Mouse (Mus musculus) stomach, postnatal 0 days (tissue): Measurements from ENCODE around the gene Lrguk. TPM values are rescaled to one million over a fixed set of nuclear protein-coding genes. Genes with fewer than 3 reads are reported as not detected.

ENCODE experiments used
- ATAC-seq: fragments of 200-750 bp; cut with Nextera tagmentation; 2 replicates; pipeline ENCODE4 v1.8.0; 2017; ENCODE audit not compliant: low FRiP score, low TSS enrichment
- DNase-seq: peaks from one replicate; pipeline ENCODE4 v3.0.0-alpha.2; 2016; ENCODE audit warnings: low spot score
- H3K27ac ChIP-seq: fragments of 300-500 bp; sonication (generic); replicated peaks from 2 replicates; pipeline ENCODE4 v1.5.1; 2014; ENCODE audit warnings: mild to moderate bottlenecking, control low read depth
- H3K27me3 ChIP-seq: fragments of 300-500 bp; sonication (generic); 2 replicates; pipeline ENCODE4 v1.6.1; 2014; ENCODE audit warnings: low read length; ENCODE audit not compliant: control insufficient read depth, insufficient read depth
- H3K36me3 ChIP-seq: fragments of 300-500 bp; sonication (generic); 2 replicates; pipeline ENCODE4 v1.6.1; 2014; ENCODE audit warnings: low read length, mixed read lengths; ENCODE audit not compliant: control insufficient read depth, insufficient read depth
- H3K4me1 ChIP-seq: fragments of 300-500 bp; sonication (generic); replicated peaks from 2 replicates; pipeline ENCODE4 v1.6.1; 2014; ENCODE audit warnings: antibody characterized with exemption; ENCODE audit not compliant: control insufficient read depth, insufficient read depth
- H3K4me2 ChIP-seq: fragments of 300-500 bp; sonication (generic); replicated peaks from 2 replicates; pipeline ENCODE4 v1.6.1; 2014; ENCODE audit warnings: low read depth, mild to moderate bottlenecking, control low read depth, moderate library complexity
- H3K4me3 ChIP-seq: fragments of 300-500 bp; sonication (generic); 2 replicates; pipeline ENCODE4 v1.5.1; 2014; ENCODE audit warnings: low read depth, low read length, control low read depth
- H3K9ac ChIP-seq: fragments of 300-500 bp; sonication (generic); 2 replicates; pipeline ENCODE4 v1.6.1; 2014; ENCODE audit warnings: mild to moderate bottlenecking, low read length, control low read depth, mixed read lengths
- H3K9me3 ChIP-seq: fragments of 300-500 bp; sonication (generic); 2 replicates; pipeline ENCODE4 v1.6.1; 2016; ENCODE audit warnings: low read length; ENCODE audit not compliant: control insufficient read depth
- CTCF ChIP-seq: IDR thresholded peaks from 2 replicates; pipeline ENCODE4 v1.5.1; 2016; ENCODE audit warnings: antibody characterized with exemption, low read depth, mild to moderate bottlenecking, moderate library complexity
- EP300 ChIP-seq: optimal IDR thresholded peaks from 2 replicates; pipeline ENCODE3; 2016; ENCODE audit warnings: antibody characterized with exemption
- WGBS: fragments of 180-500 bp; shearing (Covaris S2); extraction: QIAGEN DNeasy Blood & Tissue Kit; methylation state at CpG from one replicate; pipeline ENCODE4 v1.1.7; 2014; 5-methylcytosine and 5-hydroxymethylcytosine counted together
- polyA plus RNA-seq: library from polyadenylated mRNA; unstranded; fragments of >200 nt; fragmentation: Nextera tagmentation; extraction: Ambion mirVana; gene quantifications from 2 replicates; pipeline ENCODE4 v1.2.1, GENCODE M21; 2015

The Lrguk gene
- polyA plus RNA-seq, 1 experiment from 2014 or later: 0.21 TPM

- ATAC-seq: no peak
These were observed 5.6 kb downstream of the Lrguk start for GRCm38 (mm10) chr6:34034577-34035461.

GRCm38 (mm10) chr6:34040624-34041235 is 11.5 kb downstream of the Lrguk start:
- WGBS: 45% methylated on average over 12 of the region's 12 CpGs
- Histone ChIP-seq H3K4me1 (no peaks in the 10 kb centered on the region), H3K4me2 (no peak overlapping the region), H3K36me3 (no peaks in the 10 kb centered on the region), H3K27ac (no peak overlapping the region), H3K27me3 (no peaks in the 10 kb centered on the region), H3K9me3 (no peaks in the 10 kb centered on the region), H3K4me3 (no peak overlapping the region), H3K9ac (no peak overlapping the region)
- DNase-seq: peak; percentile 67
- ATAC-seq: peak; percentile 40; the same call in 1 of the 2 replicates
- peak; percentile 93 for TF ChIP-seq CTCF
- TF ChIP-seq EP300: no peak

More at GRCm38 (mm10) chr6:34034577-34035461, 5.6 kb downstream of the Lrguk start:
- H3K36me3 ChIP-seq: no peaks in the 10 kb centered on the region
- H3K27ac ChIP-seq: no peak overlapping the region
- DNase-seq: no peak
- H3K9me3 ChIP-seq: no peaks in the 10 kb centered on the region
- TF ChIP-seq CTCF (no peak), EP300 (no peak)
- WGBS: 42% methylated on average over 15 of the region's 15 CpGs
- H3K4me1 ChIP-seq: no peaks in the 10 kb centered on the region
- H3K27me3 ChIP-seq: no peaks in the 10 kb centered on the region
- H3K4me3 ChIP-seq: no peak overlapping the region
- H3K4me2 ChIP-seq: no peak overlapping the region
- no peak overlapping the region for H3K9ac ChIP-seq

- H3K27me3 ChIP-seq: no peaks in the 10 kb centered on the region
- no peak overlapping the region for H3K4me3 ChIP-seq
- H3K4me1 ChIP-seq: no peaks in the 10 kb centered on the region
- no peak overlapping the region for H3K4me2 ChIP-seq
- H3K9me3 ChIP-seq: no peaks in the 10 kb centered on the region
- DNase-seq: no peak
- no peak overlapping the region for H3K27ac ChIP-seq
- no peaks in the 10 kb centered on the region for H3K36me3 ChIP-seq
- no peak overlapping the region for H3K9ac ChIP-seq
- WGBS: 86% methylated on average over 11 of the region's 11 CpGs
- no peak for ATAC-seq
- TF ChIP-seq EP300 (no peak), CTCF (no peak)
These were observed 12.5 kb downstream of the Lrguk start for GRCm38 (mm10) chr6:34041589-34042280.

GRCm38 (mm10) chr6:34044228-34044811 is 15.1 kb downstream of the Lrguk start:
- Histone ChIP-seq H3K27ac (0 out of 2 replicates have a peak overlapping the region, but pooled peaks have one; percentile 4), H3K9me3 (no peaks in the 10 kb centered on the region), H3K4me1 (no peaks in the 10 kb centered on the region), H3K27me3 (no peaks in the 10 kb centered on the region), H3K36me3 (no peaks in the 10 kb centered on the region), H3K9ac (no peak overlapping the region), H3K4me2 (no peak overlapping the region), H3K4me3 (no peak overlapping the region)
- no peak for TF ChIP-seq EP300
- 48% methylated on average over 12 of the region's 12 CpGs for WGBS
- DNase-seq (no peak), ATAC-seq (no peak)

GRCm38 (mm10) chr6:34044846-34045540 is 15.7 kb downstream of the Lrguk start:
- Histone ChIP-seq H3K27me3 (no peaks in the 10 kb centered on the region), H3K9ac (no peak overlapping the region), H3K4me3 (no peak overlapping the region), H3K4me1 (no peaks in the 10 kb centered on the region), H3K36me3 (no peaks in the 10 kb centered on the region), H3K27ac (no peak overlapping the region), H3K9me3 (no peaks in the 10 kb centered on the region), H3K4me2 (no peak overlapping the region)
- DNase-seq (no peak), ATAC-seq (no peak)
- 68% methylated on average over 9 of the region's 9 CpGs for WGBS
- no peak for TF ChIP-seq CTCF
- no peak for TF ChIP-seq EP300
